Comparison of ENCODE assay signal across 15 mouse cellular contexts in the genomic region with DNA sequence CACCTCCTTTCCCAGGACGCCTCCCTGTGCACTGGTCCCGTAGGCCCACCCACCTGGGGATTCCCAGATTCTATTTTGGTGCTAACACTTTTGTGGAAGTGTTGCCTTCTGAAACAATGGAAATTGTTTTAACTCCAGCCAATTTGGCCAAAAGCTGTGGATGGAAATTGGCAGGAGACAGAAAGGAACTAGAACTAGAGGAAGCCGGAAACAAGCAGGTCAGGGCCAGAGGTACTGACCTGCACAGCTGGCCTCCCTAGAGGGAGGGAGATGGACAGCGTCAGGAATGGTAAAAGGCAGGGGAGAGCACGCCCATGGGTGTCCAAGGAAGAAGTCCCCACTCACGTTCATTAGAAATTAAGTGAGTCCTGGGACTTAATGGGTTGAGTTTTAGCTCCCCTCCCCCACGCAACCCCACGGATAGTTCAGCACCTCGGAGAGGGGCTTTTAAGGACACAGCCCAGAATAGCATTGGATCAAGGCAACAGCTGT. TPM values are rescaled to one million over a fixed set of nuclear protein-coding genes. Genes with fewer than 3 reads are reported as not detected.
DNase-seq lines count a peak whose midpoint lies in the region; ATAC-seq and TF ChIP-seq lines count a peak whose summit lies in the region.
"Had no signal": no experiment of that assay in that cellular context is flagged by ENCODE, and none has a peak within 500 bp of the region (broad histone marks: within the 10 kb centered on the region; RNA-seq: fewer than 3 reads in every experiment).

No protein-coding gene starts in this region.

- H3K4me3 ChIP-seq in kidney, postnatal 0 days (replicated peaks; ENCODE audit: low read depth, low read length) = no peak overlapping the region
- no peak overlapping the region for H3K4me3 ChIP-seq in kidney, embryonic 16.5 days (ENCODE audit: low read length)
- H3K4me3 ChIP-seq in embryonic facial prominence, embryonic 11.5 days (ENCODE audit: low read depth, low read length) = no peak overlapping the region
- H3K4me3 ChIP-seq: liver, embryonic 13.5 days; midbrain, embryonic 12.5 days had no signal

- no peak for TF ChIP-seq CTCF in kidney, postnatal 0 days (IDR thresholded peaks at IDR 0.05; ENCODE audit: low read depth)

- 35% methylated on average over 9 of the region's 9 CpGs for WGBS in kidney, postnatal 0 days
- 52% methylated on average over 9 of the region's 9 CpGs for WGBS in kidney, embryonic 16.5 days
- 52% methylated on average over 9 of the region's 9 CpGs for WGBS in embryonic facial prominence, embryonic 11.5 days

- no peak overlapping the region for H3K4me2 ChIP-seq in kidney, postnatal 0 days (ENCODE audit: low read length)
- no peak overlapping the region for H3K4me2 ChIP-seq in kidney, embryonic 16.5 days (replicated peaks; ENCODE audit: low read depth, low read length)
- no peak overlapping the region for H3K4me2 ChIP-seq in embryonic facial prominence, embryonic 11.5 days (ENCODE audit: low read depth, low read length)
- H3K4me2 ChIP-seq: liver, embryonic 13.5 days; midbrain, embryonic 12.5 days had no signal

- H3K9me3 ChIP-seq in kidney, postnatal 0 days (replicated peaks; ENCODE audit: low read length) = no peaks in the 10 kb centered on the region
- H3K9me3 ChIP-seq in kidney, embryonic 16.5 days (ENCODE audit: low read length) = no peaks in the 10 kb centered on the region
- no peaks in the 10 kb centered on the region for H3K9me3 ChIP-seq in embryonic facial prominence, embryonic 11.5 days (replicated peaks; ENCODE audit: control insufficient read depth, low read length)
- H3K9me3 ChIP-seq: liver, embryonic 13.5 days had no signal

- no peaks in the 10 kb centered on the region for H3K27me3 ChIP-seq in kidney, postnatal 0 days (ENCODE audit: insufficient read depth, low read length)
- peaks cover 11% of the 10 kb centered on the region; the same call in 1 of the 2 replicates for H3K27me3 ChIP-seq in kidney, embryonic 16.5 days (ENCODE audit: insufficient read depth, low read length)
- peaks cover 9% of the 10 kb centered on the region for H3K27me3 ChIP-seq in embryonic facial prominence, embryonic 11.5 days (ENCODE audit: control insufficient read depth, insufficient read depth, low read length)

- no peak overlapping the region for H3K27ac ChIP-seq in kidney, postnatal 0 days
- H3K27ac ChIP-seq in kidney, embryonic 16.5 days (ENCODE audit: low read length) = no peak overlapping the region
- H3K27ac ChIP-seq in embryonic facial prominence, embryonic 11.5 days (replicated peaks; ENCODE audit: low read depth, low read length) = no peak overlapping the region
- H3K27ac ChIP-seq: liver, embryonic 13.5 days; midbrain, embryonic 12.5 days had no signal

- no peaks in the 10 kb centered on the region for H3K36me3 ChIP-seq in kidney, postnatal 0 days (ENCODE audit: insufficient read depth, low read length)
- H3K36me3 ChIP-seq in kidney, embryonic 16.5 days (ENCODE audit: insufficient read depth, low read length) = no peaks in the 10 kb centered on the region
- H3K36me3 ChIP-seq in embryonic facial prominence, embryonic 11.5 days (replicated peaks; ENCODE audit: control insufficient read depth, insufficient read depth, low read depth, low read length) = no peaks in the 10 kb centered on the region
- H3K36me3 ChIP-seq: G1E; liver, embryonic 13.5 days; midbrain, embryonic 12.5 days had no signal

- peak; percentile 67 for DNase-seq in kidney, postnatal 0 days (ENCODE audit: low spot score)
- peak; percentile 69 for DNase-seq in NIH3T3 (ENCODE audit: low read depth)
- peak; percentile 62 for DNase-seq in embryonic facial prominence, embryonic 11.5 days (ENCODE audit: low spot score)
- peak; percentile 47 to 59 for DNase-seq in kidney, postnatal 4 days
- DNase-seq in thymus, postnatal 0 days (ENCODE audit: low spot score) = no peak
- DNase-seq in cerebellum, adult 9-10 months = no peak
- DNase-seq: cerebellum, postnatal 25 days; liver, embryonic 13.5 days; thymus, postnatal 14 days had no signal

- ATAC-seq in kidney, postnatal 0 days (replicated peaks; ENCODE audit: low FRiP score, low read depth) = no peak
- ATAC-seq in kidney, embryonic 16.5 days (ENCODE audit: low FRiP score, low TSS enrichment) = no peak
- ATAC-seq in embryonic facial prominence, embryonic 11.5 days (replicated peaks; ENCODE audit: insufficient number of reproducible peaks, low FRiP score, low TSS enrichment, low read depth) = no peak
- ATAC-seq: inflammation-experienced regulatory T-cells, adult 6 months had no signal

- peaks cover 15% of the 10 kb centered on the region for H3K4me1 ChIP-seq in kidney, postnatal 0 days (replicated peaks; ENCODE audit: insufficient read depth, low read length)
- H3K4me1 ChIP-seq in kidney, embryonic 16.5 days (ENCODE audit: insufficient read depth, low read length) = peaks cover 9% of the 10 kb centered on the region
- no peaks in the 10 kb centered on the region for H3K4me1 ChIP-seq in embryonic facial prominence, embryonic 11.5 days (ENCODE audit: control insufficient read depth, insufficient read depth, low read length)

- H3K9ac ChIP-seq in kidney, postnatal 0 days (ENCODE audit: low read depth, low read length) = no peak overlapping the region
- H3K9ac ChIP-seq in kidney, embryonic 16.5 days (replicated peaks; ENCODE audit: low read length) = no peak overlapping the region
- no peak overlapping the region for H3K9ac ChIP-seq in embryonic facial prominence, embryonic 11.5 days (replicated peaks; ENCODE audit: low read length)
- H3K9ac ChIP-seq: liver, embryonic 13.5 days; midbrain, embryonic 12.5 days had no signal

RNA-seq across cellular contexts. Expression of a gene that starts 7.1 kb away (rescaled TPM):
- polyA plus RNA-seq in kidney, postnatal 0 days (2015; fragmentation: Nextera tagmentation; extraction: Ambion mirVana) = 14.1 and 17.0 TPM in 2 replicates
- polyA plus RNA-seq in kidney, embryonic 16.5 days (2015; fragmentation: Nextera tagmentation; extraction: Ambion mirVana) = 16.2 and 17.1 TPM in 2 replicates
- polyA plus RNA-seq in embryonic facial prominence, embryonic 11.5 days (2014; fragmentation: Nextera tagmentation; extraction: Ambion mirVana) = 15.1 and 15.6 TPM in 2 replicates
- polyA plus RNA-seq in thymus, postnatal 0 days (2015; fragmentation: Nextera tagmentation; extraction: Ambion mirVana) = 3.4 and 4.0 TPM in 2 replicates
- polyA plus RNA-seq: G1E had no signal

RNA-seq across cellular contexts. Expression of a gene that starts 48.0 kb away (rescaled TPM):
- polyA plus RNA-seq in kidney, postnatal 0 days (2015; fragmentation: Nextera tagmentation; extraction: Ambion mirVana) = 0.20 TPM in 1 of 2 replicates, not detected in the other
- polyA plus RNA-seq in kidney, embryonic 16.5 days (2015; fragmentation: Nextera tagmentation; extraction: Ambion mirVana) = 0.25 TPM in 1 of 2 replicates, not detected in the other
- not detected in 2 replicates for polyA plus RNA-seq in embryonic facial prominence, embryonic 11.5 days (2014; fragmentation: Nextera tagmentation; extraction: Ambion mirVana)
- not detected in 2 replicates for polyA plus RNA-seq in thymus, postnatal 0 days (2015; fragmentation: Nextera tagmentation; extraction: Ambion mirVana)
- polyA plus RNA-seq: G1E; inflammation-experienced regulatory T-cells, adult 6 months; liver, embryonic 13.5 days; midbrain, embryonic 12.5 days; neural tube, embryonic 14.5 days; small intestine, adult 2 months had no signal

RNA-seq across cellular contexts. Expression of a gene that starts 48.0 kb away (rescaled TPM):
- polyA plus RNA-seq in kidney, postnatal 0 days (2015; fragmentation: Nextera tagmentation; extraction: Ambion mirVana) = 63.8 and 69.9 TPM in 2 replicates
- polyA plus RNA-seq in kidney, embryonic 16.5 days (2015; fragmentation: Nextera tagmentation; extraction: Ambion mirVana) = 43.2 and 49.6 TPM in 2 replicates
- 23.7 and 24.0 TPM in 2 replicates for polyA plus RNA-seq in embryonic facial prominence, embryonic 11.5 days (2014; fragmentation: Nextera tagmentation; extraction: Ambion mirVana)
- polyA plus RNA-seq in thymus, postnatal 0 days (2015; fragmentation: Nextera tagmentation; extraction: Ambion mirVana) = 43.3 and 46.2 TPM in 2 replicates

Comparison
In these comparisons a context has a peak if more than half of its experiments do, and no peak if none do; other contexts are left out.
1. DNase-seq: peak in kidney, postnatal 0 days (single experiment), NIH3T3 (single experiment), embryonic facial prominence, embryonic 11.5 days (single experiment) and kidney, postnatal 4 days (2 of 2); none in thymus, postnatal 0 days (single experiment) and cerebellum, adult 9-10 months (single experiment).